Mouse (Mus musculus) liver, embryonic 14.5 days (tissue): ENCODE results near the gene Rasl11a. TPM values are rescaled to one million over a fixed set of nuclear protein-coding genes. Genes with fewer than 3 reads are reported as not detected.
"Not testable (repeated sequence)": the region's sequence is repeated elsewhere in the genome, so short reads cannot be mapped to it uniquely, and the experiment has no call there.

ENCODE experiments used
- ATAC-seq: fragments of 200-750 bp; cut with Nextera tagmentation; 2 replicates; pipeline ENCODE4 v1.8.0; 2017; ENCODE audit warnings: moderate number of reproducible peaks, mild to moderate bottlenecking, moderate library complexity; ENCODE audit not compliant: insufficient read depth
- DNase-seq, 3 experiments: peaks; one replicate each; pipeline ENCODE4 v3.0.0-alpha.2; 2012 to 2013; ENCODE audit warnings: low read depth in 3 of 3, low spot score in 3 of 3
- H3K27ac ChIP-seq: fragments of 300-500 bp; sonication (generic); 2 replicates; pipeline ENCODE4 v1.5.1; 2014; ENCODE audit warnings: moderate library complexity, mild to moderate bottlenecking, control low read depth, inconsistent platforms
- H3K27me3 ChIP-seq: fragments of 300-500 bp; sonication (generic); 2 replicates; pipeline ENCODE4 v1.6.1; 2014; ENCODE audit warnings: mild to moderate bottlenecking, low read length, moderate library complexity; ENCODE audit not compliant: control insufficient read depth, insufficient read depth
- H3K36me3 ChIP-seq: fragments of 300-500 bp; sonication (generic); replicated peaks from 2 replicates; pipeline ENCODE4 v1.6.1; 2014; ENCODE audit warnings: low read depth; ENCODE audit not compliant: control insufficient read depth, insufficient read depth
- H3K4me1 ChIP-seq, 2 experiments: fragments of 200-500 bp in 1 of 2; fragments of 300-500 bp in 1 of 2; sonication (generic) in 1 of 2; replicated peaks; 2 replicates each; pipeline ENCODE4 v1.6.1; 2012 to 2014; ENCODE audit warnings: antibody characterized with exemption in 1 of 2, inconsistent platforms in 1 of 2, low read length in 1 of 2; ENCODE audit not compliant: control insufficient read depth in 2 of 2, insufficient read depth in 2 of 2
- H3K4me2 ChIP-seq: fragments of 300-500 bp; sonication (generic); 2 replicates; pipeline ENCODE4 v1.6.1; 2014; ENCODE audit warnings: low read depth, mild to moderate bottlenecking, control low read depth, moderate library complexity
- H3K4me3 ChIP-seq, 2 experiments: fragments of 200-500 bp in 1 of 2; fragments of 300-500 bp in 1 of 2; sonication (generic) in 1 of 2; 2 replicates each; pipeline ENCODE4 v1.5.1; 2012 to 2014; ENCODE audit warnings: low read depth in 2 of 2, low read length in 2 of 2, mild to moderate bottlenecking in 2 of 2, control low read depth in 1 of 2, inconsistent platforms in 1 of 2, moderate library complexity in 1 of 2; ENCODE audit not compliant: insufficient read depth in 1 of 2
- H3K9ac ChIP-seq: fragments of 300-500 bp; sonication (generic); replicated peaks from 2 replicates; pipeline ENCODE4 v1.6.1; 2014; ENCODE audit warnings: mild to moderate bottlenecking, control low read depth, moderate library complexity
- H3K9me3 ChIP-seq: fragments of 300-500 bp; sonication (generic); 2 replicates; pipeline ENCODE4 v1.6.1; 2016; ENCODE audit warnings: low read length, mixed read lengths; ENCODE audit not compliant: control insufficient read depth
- CTCF ChIP-seq: IDR thresholded peaks from 2 replicates; pipeline ENCODE4 v1.5.1; 2016; ENCODE audit warnings: antibody characterized with exemption, low read depth, control low read depth
- EP300 ChIP-seq: IDR thresholded peaks from 2 replicates; pipeline ENCODE4 v1.6.1; 2016; ENCODE audit warnings: antibody characterized with exemption, low read depth
- WGBS: fragments of 180-500 bp; shearing (Covaris S2); extraction: QIAGEN DNeasy Blood & Tissue Kit; methylation state at CpG from one replicate; pipeline ENCODE4 v1.1.7; 2014; ENCODE audit not compliant: insufficient replicate concordance; 5-methylcytosine and 5-hydroxymethylcytosine counted together
- polyA plus RNA-seq, 2 experiments: library from polyadenylated mRNA; depleted of rRNA in 1 of 2; stranded (reverse) in 1 of 2; unstranded in 1 of 2; fragments of >200 nt; fragmentation: Nextera tagmentation in 1 of 2; extraction: Ambion mirVana in 1 of 2; gene quantifications; 2 replicates each; pipeline versions ENCODE4 v1.2.1 to v1.2.3; 2012 to 2014

The Rasl11a gene
- polyA plus RNA-seq, 2 experiments, result 0.94 TPM

DNA sequence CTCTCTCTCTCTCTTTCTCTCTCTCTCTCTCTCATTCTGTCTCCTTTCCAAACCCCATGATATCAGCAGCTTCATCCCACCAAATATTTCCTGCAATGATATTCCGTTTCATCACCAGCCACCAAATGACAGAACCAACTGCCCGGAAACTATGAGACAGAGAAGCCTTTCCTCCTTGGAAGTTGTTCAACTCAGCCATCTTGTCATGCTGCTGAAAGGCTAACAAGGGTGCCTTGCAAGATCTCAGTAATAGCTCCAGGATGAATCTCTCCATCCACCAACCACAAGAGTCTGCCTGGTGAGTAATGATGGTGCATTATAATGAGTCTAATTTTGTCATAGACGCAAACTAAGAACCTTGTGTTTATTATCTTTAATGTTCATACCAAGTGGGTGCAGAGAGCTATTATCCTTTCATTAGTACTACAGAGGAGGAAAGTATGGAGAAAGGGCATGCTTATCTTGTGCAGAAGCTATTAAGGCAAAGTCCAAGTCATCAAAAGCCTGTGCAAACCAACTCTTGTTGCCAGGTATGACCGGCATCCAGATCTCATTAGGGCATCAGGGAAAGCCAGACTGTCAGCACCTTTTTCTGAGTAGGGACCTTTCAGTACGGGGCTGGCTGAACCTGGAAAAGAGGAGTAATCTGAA, 28.2 kb downstream of the Rasl11a start:
- DNase-seq (no peak), ATAC-seq (no peak)
- Histone ChIP-seq H3K4me1 (peaks cover 3 to 8% of the 10 kb centered on the region in 2 experiments), H3K27ac (no peak overlapping the region), H3K9me3 (no peaks in the 10 kb centered on the region), H3K4me2 (no peak overlapping the region), H3K4me3 (no peak overlapping the region), H3K36me3 (no peaks in the 10 kb centered on the region), H3K27me3 (no peaks in the 10 kb centered on the region; the same call in 1 of the 2 replicates), H3K9ac (no peak overlapping the region)
- 75% methylated on average over 5 of the region's 5 CpGs for WGBS
- TF ChIP-seq CTCF (no peak), EP300 (no peak)

GRCm38 (mm10) chr5:146876024-146876423, 31.2 kb downstream of the Rasl11a start:
- Histone ChIP-seq H3K9me3 (no peaks in the 10 kb centered on the region), H3K4me3 (no peak overlapping the region), H3K9ac (no peak overlapping the region), H3K27me3 (no peaks in the 10 kb centered on the region; the same call in 1 of the 2 replicates), H3K4me1 (peaks cover 0 to 3% of the 10 kb centered on the region in 2 experiments; a peak in 2 of 4 replicates), H3K4me2 (no peak overlapping the region), H3K27ac (no peak overlapping the region), H3K36me3 (no peaks in the 10 kb centered on the region)
- TF ChIP-seq CTCF, result no peak
- TF ChIP-seq EP300, result no peak
- DNase-seq, result no peak
- ATAC-seq, result no peak
- WGBS, result 72% methylated on average over 2 of the region's 2 CpGs

GRCm38 (mm10) chr5:146877882-146878281, 33.0 kb downstream of the Rasl11a start:
- not testable (repeated sequence) for DNase-seq, H3K27ac ChIP-seq, H3K9ac ChIP-seq, H3K36me3 ChIP-seq, H3K9me3 ChIP-seq, H3K4me2 ChIP-seq, H3K4me1 ChIP-seq, H3K27me3 ChIP-seq, H3K4me3 ChIP-seq, ATAC-seq
- 30% methylated on average over 4 of the region's 6 CpGs for WGBS

DNA sequence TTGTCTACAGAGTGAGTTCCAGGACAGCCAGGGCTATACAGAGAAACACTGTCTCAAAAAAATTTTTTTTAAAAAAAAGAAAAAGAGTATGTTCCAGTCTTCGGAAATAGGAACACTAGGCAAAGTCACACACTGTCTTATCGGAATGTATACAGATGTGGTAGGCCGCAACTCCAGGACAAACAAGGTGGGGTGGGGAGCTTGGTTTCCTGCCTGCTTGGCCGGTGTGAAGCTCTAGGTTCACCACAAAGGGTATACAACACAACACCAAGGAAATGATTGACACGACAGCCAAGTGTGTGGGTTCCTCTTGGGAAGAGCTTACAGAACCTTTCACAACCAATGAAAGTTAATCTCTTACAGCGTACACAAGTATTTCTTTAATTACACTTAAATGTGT, 37.4 kb downstream of the Rasl11a start:
- ATAC-seq (no peak), DNase-seq (no peak)
- Histone ChIP-seq H3K27me3 (no peaks in the 10 kb centered on the region; the same call in 1 of the 2 replicates), H3K4me1 (peaks cover 0 to 5% of the 10 kb centered on the region in 2 experiments; a peak in 2 of 4 replicates), H3K9me3 (no peaks in the 10 kb centered on the region), H3K9ac (no peak overlapping the region), H3K4me2 (no peak overlapping the region), H3K36me3 (no peaks in the 10 kb centered on the region), H3K4me3 (no peak overlapping the region), H3K27ac (no peak overlapping the region)
- 22% methylated on average over 6 of the region's 6 CpGs for WGBS
- TF ChIP-seq EP300 (no peak), CTCF (no peak)

- whole genome bisulfite sequencing, result 67% methylated on average over 7 of the region's 7 CpGs
- no peaks in the 10 kb centered on the region; the same call in 1 of the 2 replicates for H3K27me3 ChIP-seq
- ATAC-seq, result no peak
Measured at GRCm38 (mm10) chr5:146883053-146883452, 38.2 kb downstream of the Rasl11a start.

More at GRCm38 (mm10) chr5:146883053-146883452, 38.2 kb downstream of the Rasl11a start:
- Histone ChIP-seq H3K4me3 (no peak overlapping the region), H3K4me1 (peaks cover 0 to 3% of the 10 kb centered on the region in 2 experiments; a peak in 1 of 4 replicates), H3K4me2 (no peak overlapping the region), H3K27ac (no peak overlapping the region), H3K9ac (no peak overlapping the region), H3K9me3 (no peaks in the 10 kb centered on the region), H3K36me3 (no peaks in the 10 kb centered on the region)
- no peak for DNase-seq
- TF ChIP-seq CTCF (peak; percentile 27; the same call in 1 of the 2 replicates), EP300 (no peak)
